In genomic region chr16:10542698-10543365, GRCm38 (mm10) we compare ENCODE assay signal across 8 mouse cellular contexts. TPM values are rescaled to one million over a fixed set of nuclear protein-coding genes. Genes with fewer than 3 reads are reported as not detected.
A peak's percentile ranks its signal among the peaks of the same experiment; 100 is the strongest.
DNase-seq lines count a peak whose midpoint lies in the region; ATAC-seq and TF ChIP-seq lines count a peak whose summit lies in the region.

Gene Dexi (minus strand): TSS chr16:10543054.

- no peaks in the 10 kb centered on the region for H3K36me3 ChIP-seq in forebrain, embryonic 10.5 days (replicated peaks)
- H3K36me3 ChIP-seq in heart, embryonic 15.5 days: no peaks in the 10 kb centered on the region
- no peaks in the 10 kb centered on the region for H3K36me3 ChIP-seq in liver, embryonic 14.5 days (replicated peaks; ENCODE audit: control insufficient read depth, insufficient read depth, low read depth)
- no peaks in the 10 kb centered on the region for H3K36me3 ChIP-seq in neural tube, embryonic 11.5 days (ENCODE audit: control insufficient read depth, insufficient read depth, low read length)
- no peaks in the 10 kb centered on the region for H3K36me3 ChIP-seq in stomach, postnatal 0 days (ENCODE audit: control insufficient read depth, insufficient read depth, low read length)

- peak; percentile 91 to 92 for DNase-seq in CD8-positive naive resting alpha-beta T cell, adult 2 months (ENCODE audit: low read depth in 2 of 2, low spot score in 2 of 2)
- peak; percentile 93 for DNase-seq in c-Kit-positive CD71-negative TER-119-negative erythroid progenitor cells, embryonic 14.5 days (ENCODE audit: low read depth)
- DNase-seq in forebrain, embryonic 10.5 days (ENCODE audit: extremely low spot score, low spot score): peak; percentile 93
- peak; percentile 95 to 98 for DNase-seq in kidney, postnatal 25 days
- DNase-seq in liver, embryonic 14.5 days (ENCODE audit: low read depth in 3 of 3, low spot score in 3 of 3): peak; percentile 94 to 96 (median 96)
- peak; percentile 95 for DNase-seq in neural tube, embryonic 11.5 days (ENCODE audit: low spot score)
- peak; percentile 94 for DNase-seq in stomach, postnatal 0 days (ENCODE audit: low spot score)

- peak within 1 kb of the TSS; percentile 85 for H3K4me2 ChIP-seq in heart, embryonic 15.5 days
- H3K4me2 ChIP-seq in liver, embryonic 14.5 days (ENCODE audit: low read depth): peak within 1 kb of the TSS; percentile 92
- H3K4me2 ChIP-seq in neural tube, embryonic 11.5 days (ENCODE audit: low read depth): peak within 1 kb of the TSS; percentile 91
- peak within 1 kb of the TSS; percentile 99 for H3K4me2 ChIP-seq in stomach, postnatal 0 days (replicated peaks; ENCODE audit: low read depth)

- no peaks in the 10 kb centered on the region for H3K27me3 ChIP-seq in forebrain, embryonic 10.5 days (ENCODE audit: poor library complexity, severe bottlenecking)
- H3K27me3 ChIP-seq in heart, embryonic 15.5 days: no peaks in the 10 kb centered on the region
- no peaks in the 10 kb centered on the region for H3K27me3 ChIP-seq in liver, embryonic 14.5 days (ENCODE audit: control insufficient read depth, insufficient read depth, low read length)
- H3K27me3 ChIP-seq in neural tube, embryonic 11.5 days (ENCODE audit: control insufficient read depth, insufficient read depth, low read length): no peaks in the 10 kb centered on the region
- H3K27me3 ChIP-seq in stomach, postnatal 0 days (ENCODE audit: control insufficient read depth, insufficient read depth, low read length): no peaks in the 10 kb centered on the region

- peak; percentile 92 for ATAC-seq in heart, embryonic 15.5 days (replicated peaks; ENCODE audit: insufficient number of reproducible peaks, insufficient read depth, low FRiP score, low read depth)
- ATAC-seq in liver, embryonic 14.5 days (ENCODE audit: insufficient read depth): peak; percentile 92
- peak; percentile 95 for ATAC-seq in neural tube, embryonic 11.5 days (ENCODE audit: insufficient read depth, low FRiP score, low TSS enrichment)
- peak; percentile 94 for ATAC-seq in stomach, postnatal 0 days (ENCODE audit: low FRiP score, low TSS enrichment)

- peak within 1 kb of the TSS; percentile 79 for H3K4me3 ChIP-seq in forebrain, embryonic 10.5 days
- peak within 1 kb of the TSS; percentile 76 for H3K4me3 ChIP-seq in heart, embryonic 15.5 days
- peak within 1 kb of the TSS; percentile 63 to 75 for H3K4me3 ChIP-seq in liver, embryonic 14.5 days (ENCODE audit: insufficient read depth in 1 of 2, low read depth in 2 of 2, low read length in 2 of 2)
- H3K4me3 ChIP-seq in neural tube, embryonic 11.5 days (ENCODE audit: low read depth, low read length): peak within 1 kb of the TSS; percentile 87
- H3K4me3 ChIP-seq in stomach, postnatal 0 days (ENCODE audit: low read depth, low read length): peak within 1 kb of the TSS; percentile 94

- H3K9ac ChIP-seq in heart, embryonic 15.5 days: peak within 1 kb of the TSS; percentile 80
- H3K9ac ChIP-seq in liver, embryonic 14.5 days (replicated peaks): peak within 1 kb of the TSS; percentile 56
- peak within 1 kb of the TSS; percentile 92 for H3K9ac ChIP-seq in neural tube, embryonic 11.5 days (ENCODE audit: low read length)
- peak within 1 kb of the TSS; percentile 88 for H3K9ac ChIP-seq in stomach, postnatal 0 days (ENCODE audit: low read length)

- peak; percentile 49 for TF ChIP-seq CTCF in liver, embryonic 14.5 days (IDR thresholded peaks at IDR 0.05; ENCODE audit: low read depth)
- peak; percentile 44 for TF ChIP-seq CTCF in stomach, postnatal 0 days (IDR thresholded peaks at IDR 0.05; ENCODE audit: low read depth)

- H3K27ac ChIP-seq in forebrain, embryonic 10.5 days: peak within 1 kb of the TSS; percentile 92
- peak within 1 kb of the TSS; percentile 92 for H3K27ac ChIP-seq in heart, embryonic 15.5 days
- H3K27ac ChIP-seq in liver, embryonic 14.5 days: no peak within 1 kb of the TSS
- peak within 1 kb of the TSS; percentile 73; the same call in 1 of the 2 replicates for H3K27ac ChIP-seq in neural tube, embryonic 11.5 days (ENCODE audit: low read depth, low read length)
- peak within 1 kb of the TSS; percentile 86 for H3K27ac ChIP-seq in stomach, postnatal 0 days (replicated peaks)

- H3K9me3 ChIP-seq in forebrain, embryonic 10.5 days: no peaks in the 10 kb centered on the region
- H3K9me3 ChIP-seq in heart, embryonic 15.5 days (replicated peaks): no peaks in the 10 kb centered on the region
- no peaks in the 10 kb centered on the region for H3K9me3 ChIP-seq in liver, embryonic 14.5 days (ENCODE audit: control insufficient read depth, low read length)
- H3K9me3 ChIP-seq in neural tube, embryonic 11.5 days (ENCODE audit: control insufficient read depth, low read length): no peaks in the 10 kb centered on the region
- no peaks in the 10 kb centered on the region for H3K9me3 ChIP-seq in stomach, postnatal 0 days (ENCODE audit: control insufficient read depth, low read length)

- H3K4me1 ChIP-seq in forebrain, embryonic 10.5 days: peaks cover 61% of the 10 kb centered on the region
- H3K4me1 ChIP-seq in heart, embryonic 15.5 days (replicated peaks): peaks cover 50% of the 10 kb centered on the region
- H3K4me1 ChIP-seq in liver, embryonic 14.5 days (replicated peaks; ENCODE audit: control insufficient read depth in 2 of 2, insufficient read depth in 2 of 2, low read length in 1 of 2): peaks cover 10 to 22% of the 10 kb centered on the region in 2 experiments
- H3K4me1 ChIP-seq in neural tube, embryonic 11.5 days (ENCODE audit: control insufficient read depth, insufficient read depth, low read length): peaks cover 21% of the 10 kb centered on the region
- H3K4me1 ChIP-seq in stomach, postnatal 0 days (replicated peaks; ENCODE audit: control insufficient read depth, insufficient read depth): peaks cover 17% of the 10 kb centered on the region

- whole genome bisulfite sequencing in forebrain, embryonic 10.5 days: 1% methylated on average over 48 of the region's 61 CpGs
- under 1% methylated on average over 58 of the region's 61 CpGs for WGBS in heart, embryonic 15.5 days
- WGBS in liver, embryonic 14.5 days (ENCODE audit: insufficient replicate concordance): under 1% methylated on average over 61 of the region's 61 CpGs
- under 1% methylated on average over 51 of the region's 61 CpGs for WGBS in neural tube, embryonic 11.5 days
- under 1% methylated on average over 55 of the region's 61 CpGs for WGBS in stomach, postnatal 0 days

- TF ChIP-seq EP300 in liver, embryonic 14.5 days (IDR thresholded peaks at IDR 0.05; ENCODE audit: low read depth): no peak
- no peak for TF ChIP-seq EP300 in stomach, postnatal 0 days (optimal IDR thresholded peaks at IDR 0.05)

RNA-seq across cellular contexts. Expression of gene Dexi, which starts in this region (rescaled TPM):
- polyA plus RNA-seq in forebrain, embryonic 10.5 days (2016; fragmentation: Nextera tagmentation; extraction: Ambion mirVana): 14.1 and 14.6 TPM in 2 replicates
- polyA plus RNA-seq in heart, embryonic 15.5 days (2015; fragmentation: Nextera tagmentation; extraction: Ambion mirVana): 15.0 and 19.7 TPM in 2 replicates
- polyA plus RNA-seq in liver, embryonic 14.5 days (2012; rRNA removed): 4.3 and 4.8 TPM in 2 replicates
- 3.9 and 4.7 TPM in 2 replicates for polyA plus RNA-seq in liver, embryonic 14.5 days (2014; fragmentation: Nextera tagmentation; extraction: Ambion mirVana)
- 24.1 and 28.2 TPM in 2 replicates for polyA plus RNA-seq in neural tube, embryonic 11.5 days (2014; fragmentation: Nextera tagmentation; extraction: Ambion mirVana)
- 23.5 and 24.3 TPM in 2 replicates for polyA plus RNA-seq in stomach, postnatal 0 days (2015; fragmentation: Nextera tagmentation; extraction: Ambion mirVana)
